Mouse (Mus musculus) liver, embryonic 14.5 days (tissue): ENCODE results near the gene Mbtd1.

Experiments used
- CTCF ChIP-seq: IDR thresholded peaks from 2 replicates; pipeline ENCODE4 v1.5.1; 2016; ENCODE audit warnings: antibody characterized with exemption, low read depth, control low read depth
- EP300 ChIP-seq: IDR thresholded peaks from 2 replicates; pipeline ENCODE4 v1.6.1; 2016; ENCODE audit warnings: antibody characterized with exemption, low read depth

- TF ChIP-seq EP300: no peak
- TF ChIP-seq CTCF: peak; percentile 52
Observed at GRCm38 (mm10) chr11:93884901-93885571, 616 bp upstream of the Mbtd1 start.
